ENCODE assay signal across 8 mouse cellular contexts in the genomic region with DNA sequence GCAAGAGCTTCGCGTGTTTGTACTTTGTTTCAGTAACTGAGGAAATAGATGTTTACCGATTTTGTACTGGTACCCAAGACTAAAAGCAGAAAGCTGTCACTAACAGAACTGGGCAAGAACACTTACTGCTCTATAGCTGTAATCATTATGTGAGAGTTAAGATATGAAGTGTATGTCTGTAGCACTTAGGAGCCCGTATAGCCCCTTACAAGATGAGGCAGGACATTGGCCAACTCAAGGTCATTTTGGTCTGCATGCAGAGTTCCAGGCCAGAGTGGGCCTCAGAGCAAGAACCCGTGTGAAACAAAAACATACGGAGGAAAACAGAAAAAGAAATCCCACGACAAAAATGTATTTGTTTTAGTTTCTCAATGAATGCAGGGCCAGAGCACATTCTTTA. TPM values are rescaled to one million over a fixed set of nuclear protein-coding genes. Genes with fewer than 3 reads are reported as not detected.
DNase-seq lines count a peak whose midpoint lies in the region; ATAC-seq and TF ChIP-seq lines count a peak whose summit lies in the region.

No protein-coding gene starts in this region.

- no peak for ATAC-seq in hindbrain, embryonic 13.5 days (ENCODE audit: low FRiP score)
- no peak for ATAC-seq in midbrain, embryonic 16.5 days

- H3K27ac ChIP-seq in bone marrow macrophage, adult 2 months (ENCODE audit: insufficient read depth, low read depth, low read length): peak overlapping the region; percentile 53
- peak overlapping the region; percentile 96 for H3K27ac ChIP-seq in hindbrain, embryonic 13.5 days
- peak overlapping the region; percentile 95 for H3K27ac ChIP-seq in midbrain, embryonic 16.5 days (ENCODE audit: low read length)

- peak; percentile 19 for DNase-seq in kidney, adult 9 months
- no peak for DNase-seq in kidney, postnatal 36 days
- DNase-seq in natural killer cell, adult 2 months (ENCODE audit: low spot score in 2 of 2): no peak
- no peak for DNase-seq in gastrocnemius, postnatal 36 days
- no peak for DNase-seq in right cerebral cortex, adult 2 months (ENCODE audit: low spot score in 2 of 2)

- peak overlapping the region; percentile 85 for H3K4me2 ChIP-seq in hindbrain, embryonic 13.5 days
- peak overlapping the region; percentile 81 for H3K4me2 ChIP-seq in midbrain, embryonic 16.5 days (ENCODE audit: low read length)

- no peak for TF ChIP-seq POLR2A in bone marrow macrophage, adult 2 months (IDR thresholded peaks at IDR 0.05; ENCODE audit: borderline replicate concordance, low read depth, low read length)

- intact Hi-C loops in gastrocnemius, postnatal 36 days (cut with DNase I): loop anchor here (5.0 kb wide), 1 partner anchor 107 kb away; a partner anchor contains a TSS

- no peaks in the 10 kb centered on the region for H3K27me3 ChIP-seq in hindbrain, embryonic 13.5 days
- no peaks in the 10 kb centered on the region for H3K27me3 ChIP-seq in midbrain, embryonic 16.5 days (ENCODE audit: control insufficient read depth, insufficient read depth, low read depth, low read length)

- H3K9ac ChIP-seq in hindbrain, embryonic 13.5 days: no peak overlapping the region
- peak overlapping the region; percentile 88 for H3K9ac ChIP-seq in midbrain, embryonic 16.5 days (ENCODE audit: low read depth, low read length)

- no peaks in the 10 kb centered on the region for H3K9me3 ChIP-seq in hindbrain, embryonic 13.5 days
- no peaks in the 10 kb centered on the region for H3K9me3 ChIP-seq in midbrain, embryonic 16.5 days (replicated peaks; ENCODE audit: control insufficient read depth, low read length, poor library complexity, severe bottlenecking)

- H3K4me1 ChIP-seq in bone marrow macrophage, adult 2 months (ENCODE audit: control insufficient read depth, insufficient read depth, low read length): peaks cover 4% of the 10 kb centered on the region; the same call in 1 of the 2 replicates
- H3K4me1 ChIP-seq in hindbrain, embryonic 13.5 days (replicated peaks): peaks cover 48% of the 10 kb centered on the region
- peaks cover 29% of the 10 kb centered on the region for H3K4me1 ChIP-seq in midbrain, embryonic 16.5 days (ENCODE audit: control insufficient read depth, insufficient read depth, low read length)

- WGBS in hindbrain, embryonic 13.5 days: 43% methylated on average over 7 of the region's 7 CpGs
- WGBS in midbrain, embryonic 16.5 days: 42% methylated on average over 7 of the region's 7 CpGs

- H3K36me3 ChIP-seq in hindbrain, embryonic 13.5 days: no peaks in the 10 kb centered on the region; the same call in 1 of the 2 replicates
- H3K36me3 ChIP-seq in midbrain, embryonic 16.5 days (ENCODE audit: control insufficient read depth, insufficient read depth, low read length): 0 out of 2 replicates have a peak, but pooled peaks cover 1% of the 10 kb centered on the region

- no peak for TF ChIP-seq CTCF in bone marrow macrophage, adult 2 months (IDR thresholded peaks at IDR 0.05; ENCODE audit: low read depth, low read length)

- peak overlapping the region; percentile 98 for H3K4me3 ChIP-seq in bone marrow macrophage, adult 2 months (ENCODE audit: insufficient read depth, low read length)
- H3K4me3 ChIP-seq in hindbrain, embryonic 13.5 days: peak overlapping the region; percentile 88
- peak overlapping the region; percentile 89 for H3K4me3 ChIP-seq in midbrain, embryonic 16.5 days (ENCODE audit: low read depth, low read length)

RNA-seq across cellular contexts. Expression of a gene that starts 0.8 kb away (rescaled TPM):
- 7.0 and 7.6 TPM in 2 replicates for polyA plus RNA-seq in bone marrow macrophage, adult 2 months (2012; ENCODE audit: insufficient read depth, insufficient read length, missing spikeins)
- polyA plus RNA-seq in hindbrain, embryonic 13.5 days (2015; fragmentation: Nextera tagmentation; extraction: Ambion mirVana): 8.4 and 9.9 TPM in 2 replicates
- 4.7 and 6.9 TPM in 2 replicates for polyA plus RNA-seq in midbrain, embryonic 16.5 days (2015; fragmentation: Nextera tagmentation; extraction: Ambion mirVana)
- total RNA-seq in gastrocnemius, postnatal 36 days (2021): 1 to 10 TPM in 1 of 2 experiments, under 1 TPM in 1; 0.99 to 3.0 TPM

RNA-seq across cellular contexts. Expression of a gene that starts 0.8 kb away (rescaled TPM):
- polyA plus RNA-seq in bone marrow macrophage, adult 2 months (2012; ENCODE audit: insufficient read depth, insufficient read length, missing spikeins): 62.2 and 74.3 TPM in 2 replicates
- polyA plus RNA-seq in hindbrain, embryonic 13.5 days (2015; fragmentation: Nextera tagmentation; extraction: Ambion mirVana): 506 and 524 TPM in 2 replicates
- 386 and 395 TPM in 2 replicates for polyA plus RNA-seq in midbrain, embryonic 16.5 days (2015; fragmentation: Nextera tagmentation; extraction: Ambion mirVana)
- 100 to 1,000 TPM; 167 to 194 TPM for total RNA-seq in gastrocnemius, postnatal 36 days (2021)

RNA-seq across cellular contexts. Expression of a gene that starts 38.5 kb away (rescaled TPM):
- polyA plus RNA-seq in bone marrow macrophage, adult 2 months (2012; ENCODE audit: insufficient read depth, insufficient read length, missing spikeins): 59.0 and 70.6 TPM in 2 replicates
- polyA plus RNA-seq in hindbrain, embryonic 13.5 days (2015; fragmentation: Nextera tagmentation; extraction: Ambion mirVana): 51.1 and 52.7 TPM in 2 replicates
- 52.9 and 56.3 TPM in 2 replicates for polyA plus RNA-seq in midbrain, embryonic 16.5 days (2015; fragmentation: Nextera tagmentation; extraction: Ambion mirVana)
- total RNA-seq in gastrocnemius, postnatal 36 days (2021): 10 to 100 TPM; 11.5 to 14.0 TPM
